Mouse (Mus musculus) stomach, postnatal 0 days (tissue): ENCODE measurements around the gene Ugt3a1.

Experiments used
- CTCF ChIP-seq: IDR thresholded peaks from 2 replicates; pipeline ENCODE4 v1.5.1; 2016; ENCODE audit warnings: antibody characterized with exemption, low read depth, mild to moderate bottlenecking, moderate library complexity
- EP300 ChIP-seq: optimal IDR thresholded peaks from 2 replicates; pipeline ENCODE3; 2016; ENCODE audit warnings: antibody characterized with exemption

- TF ChIP-seq CTCF (no peak), EP300 (no peak)
Measured at GRCm38 (mm10) chr15:9271876-9272275, 4.8 kb upstream of the Ugt3a1 start.
